Mouse (Mus musculus) kidney, adult 2 months (tissue): ENCODE measurements around the gene Atrip.

ENCODE experiments used
- CTCF ChIP-seq: fragments of 200-500 bp; conservative IDR thresholded peaks from 2 replicates; pipeline ENCODE4 v1.5.1; 2011; ENCODE audit warnings: low read depth, mild to moderate bottlenecking, control low read depth, low read length, moderate library complexity, mixed read lengths; ENCODE audit not compliant: insufficient read depth, insufficient read length
- POLR2A ChIP-seq: fragments of 200-500 bp; IDR thresholded peaks from one replicate; pipeline ENCODE4 v1.6.1; 2011; ENCODE audit warnings: low read depth, low read length, control low read depth

GRCm38 (mm10) chr9:109094553-109095136 lies 20.7 kb upstream of the Atrip start:
- TF ChIP-seq CTCF (no peak), POLR2A (no peak)
